Mouse (Mus musculus): ENCODE results near the gene Hs6st3. TPM values are rescaled to one million over a fixed set of nuclear protein-coding genes. Genes with fewer than 3 reads are reported as not detected.

Hs6st3 gene
- polyA plus RNA-seq, 1 experiment from 2014 or later = not detected

- Histone ChIP-seq H3K27ac (ENCODE audit: low read length) (no peak overlapping the region), H3K27me3 (ENCODE audit: control insufficient read depth, insufficient read depth, low read depth, low read length) (no peaks in the 10 kb centered on the region), H3K9me3 (replicated peaks; ENCODE audit: control insufficient read depth, low read length) (no peaks in the 10 kb centered on the region), H3K4me1 (ENCODE audit: control insufficient read depth, low read depth, low read length) (no peaks in the 10 kb centered on the region), H3K4me3 (ENCODE audit: low read depth, low read length) (no peak overlapping the region), H3K4me2 (ENCODE audit: low read depth, low read length) (no peak overlapping the region), H3K9ac (ENCODE audit: low read depth, low read length) (no peak overlapping the region), H3K36me3 (ENCODE audit: control insufficient read depth, insufficient read depth) (no peaks in the 10 kb centered on the region)
- 68% methylated on average over 4 of the region's 4 CpGs for WGBS (ENCODE audit: insufficient replicate concordance)
- no peak for ATAC-seq (ENCODE audit: low read depth)
These were observed 735.5 kb downstream of the Hs6st3 start for GRCm38 (mm10) chr14:119873617-119874016.

- no peak for ATAC-seq (ENCODE audit: low read depth)
- Histone ChIP-seq H3K4me1 (ENCODE audit: control insufficient read depth, low read depth, low read length) (no peaks in the 10 kb centered on the region), H3K27me3 (ENCODE audit: control insufficient read depth, insufficient read depth, low read depth, low read length) (no peaks in the 10 kb centered on the region), H3K36me3 (ENCODE audit: control insufficient read depth, insufficient read depth) (no peaks in the 10 kb centered on the region), H3K9me3 (replicated peaks; ENCODE audit: control insufficient read depth, low read length) (no peaks in the 10 kb centered on the region), H3K4me3 (ENCODE audit: low read depth, low read length) (no peak overlapping the region), H3K9ac (ENCODE audit: low read depth, low read length) (no peak overlapping the region), H3K27ac (ENCODE audit: low read length) (no peak overlapping the region), H3K4me2 (ENCODE audit: low read depth, low read length) (no peak overlapping the region)
- WGBS (ENCODE audit: insufficient replicate concordance) = 66% methylated on average over 8 of the region's 8 CpGs
These were observed 754.8 kb downstream of the Hs6st3 start for GRCm38 (mm10) chr14:119892922-119893321.

- 78% methylated on average over 8 of the region's 8 CpGs for WGBS (ENCODE audit: insufficient replicate concordance)
- no peaks in the 10 kb centered on the region for H3K36me3 ChIP-seq (ENCODE audit: control insufficient read depth, insufficient read depth)
- no peaks in the 10 kb centered on the region for H3K9me3 ChIP-seq (replicated peaks; ENCODE audit: control insufficient read depth, low read length)
- H3K9ac ChIP-seq (ENCODE audit: low read depth, low read length) = no peak overlapping the region
- ATAC-seq (ENCODE audit: low read depth) = no peak
- H3K27me3 ChIP-seq (ENCODE audit: control insufficient read depth, insufficient read depth, low read depth, low read length) = no peaks in the 10 kb centered on the region
- H3K4me3 ChIP-seq (ENCODE audit: low read depth, low read length) = no peak overlapping the region
- no peak overlapping the region for H3K27ac ChIP-seq (ENCODE audit: low read length)
- no peak overlapping the region for H3K4me2 ChIP-seq (ENCODE audit: low read depth, low read length)
- no peaks in the 10 kb centered on the region for H3K4me1 ChIP-seq (ENCODE audit: control insufficient read depth, low read depth, low read length)
These were observed 757.0 kb downstream of the Hs6st3 start for GRCm38 (mm10) chr14:119895097-119895496.

DNA sequence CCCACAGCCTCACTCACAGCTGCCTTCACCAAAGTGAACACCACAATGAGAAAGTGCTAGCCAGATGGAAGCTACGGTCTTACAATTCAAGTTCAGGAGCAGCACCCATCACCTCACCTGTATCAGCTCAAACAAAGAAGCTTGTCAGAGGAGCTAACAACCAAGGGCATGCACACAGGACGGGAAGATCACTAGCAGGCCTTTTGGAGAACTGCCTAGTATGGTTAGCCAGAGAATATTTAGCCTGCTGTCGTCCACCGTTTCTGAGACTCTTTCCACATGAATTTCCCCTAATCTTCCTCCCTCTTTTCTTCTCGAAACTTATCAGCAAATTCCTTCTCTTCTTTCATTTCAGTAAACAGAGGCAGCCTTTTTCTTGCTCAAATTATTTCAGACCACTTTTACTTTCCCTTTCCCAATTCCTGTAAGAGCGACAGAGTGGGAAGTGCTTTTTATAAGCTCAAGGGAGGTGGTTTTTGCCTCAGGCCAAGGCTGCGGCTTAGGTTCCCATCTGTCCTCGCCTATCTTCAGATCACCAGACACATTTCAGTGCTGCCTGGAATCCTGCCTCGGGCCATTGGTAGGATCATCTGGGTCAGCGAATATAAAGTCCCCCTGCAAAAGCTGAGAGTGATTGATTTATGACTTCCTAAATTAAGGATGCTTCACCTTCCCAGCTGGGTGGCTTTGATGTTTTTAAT lies 757.8 kb downstream of the Hs6st3 start:
- Histone ChIP-seq H3K27ac (ENCODE audit: low read length) (no peak overlapping the region), H3K9me3 (replicated peaks; ENCODE audit: control insufficient read depth, low read length) (no peaks in the 10 kb centered on the region), H3K27me3 (ENCODE audit: control insufficient read depth, insufficient read depth, low read depth, low read length) (no peaks in the 10 kb centered on the region), H3K4me1 (ENCODE audit: control insufficient read depth, low read depth, low read length) (no peaks in the 10 kb centered on the region), H3K9ac (ENCODE audit: low read depth, low read length) (no peak overlapping the region), H3K4me3 (ENCODE audit: low read depth, low read length) (no peak overlapping the region), H3K4me2 (ENCODE audit: low read depth, low read length) (no peak overlapping the region), H3K36me3 (ENCODE audit: control insufficient read depth, insufficient read depth) (no peaks in the 10 kb centered on the region)
- ATAC-seq (ENCODE audit: low read depth) = no peak
- WGBS (ENCODE audit: insufficient replicate concordance) = 33% methylated on average over 10 of the region's 10 CpGs

- Histone ChIP-seq H3K4me3 (ENCODE audit: low read depth, low read length) (no peak overlapping the region), H3K9ac (ENCODE audit: low read depth, low read length) (no peak overlapping the region), H3K9me3 (replicated peaks; ENCODE audit: control insufficient read depth, low read length) (no peaks in the 10 kb centered on the region), H3K27me3 (ENCODE audit: control insufficient read depth, insufficient read depth, low read depth, low read length) (no peaks in the 10 kb centered on the region), H3K4me2 (ENCODE audit: low read depth, low read length) (no peak overlapping the region), H3K4me1 (ENCODE audit: control insufficient read depth, low read depth, low read length) (no peaks in the 10 kb centered on the region), H3K27ac (ENCODE audit: low read length) (no peak overlapping the region), H3K36me3 (ENCODE audit: control insufficient read depth, insufficient read depth) (no peaks in the 10 kb centered on the region)
- ATAC-seq (ENCODE audit: low read depth) = no peak
These were observed 764.3 kb downstream of the Hs6st3 start for GRCm38 (mm10) chr14:119902486-119902885.

- H3K9ac ChIP-seq (ENCODE audit: low read depth, low read length) = no peak overlapping the region
- H3K9me3 ChIP-seq (replicated peaks; ENCODE audit: control insufficient read depth, low read length) = no peaks in the 10 kb centered on the region
- no peaks in the 10 kb centered on the region for H3K36me3 ChIP-seq (ENCODE audit: control insufficient read depth, insufficient read depth)
- no peak overlapping the region for H3K4me2 ChIP-seq (ENCODE audit: low read depth, low read length)
- ATAC-seq (ENCODE audit: low read depth) = no peak
- no peak overlapping the region for H3K27ac ChIP-seq (ENCODE audit: low read length)
- no peaks in the 10 kb centered on the region for H3K27me3 ChIP-seq (ENCODE audit: control insufficient read depth, insufficient read depth, low read depth, low read length)
- 62% methylated on average over 13 of the region's 13 CpGs for WGBS (ENCODE audit: insufficient replicate concordance)
- no peaks in the 10 kb centered on the region for H3K4me1 ChIP-seq (ENCODE audit: control insufficient read depth, low read depth, low read length)
- H3K4me3 ChIP-seq (ENCODE audit: low read depth, low read length) = no peak overlapping the region
These were observed 770.0 kb downstream of the Hs6st3 start for GRCm38 (mm10) chr14:119908032-119908675.

- 48% methylated on average over 6 of the region's 6 CpGs for WGBS (ENCODE audit: insufficient replicate concordance)
- Histone ChIP-seq H3K4me1 (ENCODE audit: control insufficient read depth, low read depth, low read length) (no peaks in the 10 kb centered on the region), H3K4me3 (ENCODE audit: low read depth, low read length) (no peak overlapping the region), H3K9me3 (replicated peaks; ENCODE audit: control insufficient read depth, low read length) (no peaks in the 10 kb centered on the region), H3K36me3 (ENCODE audit: control insufficient read depth, insufficient read depth) (no peaks in the 10 kb centered on the region), H3K27ac (ENCODE audit: low read length) (no peak overlapping the region), H3K4me2 (ENCODE audit: low read depth, low read length) (no peak overlapping the region), H3K27me3 (ENCODE audit: control insufficient read depth, insufficient read depth, low read depth, low read length) (no peaks in the 10 kb centered on the region), H3K9ac (ENCODE audit: low read depth, low read length) (no peak overlapping the region)
- no peak for ATAC-seq (ENCODE audit: low read depth)
These were observed 776.4 kb downstream of the Hs6st3 start for GRCm38 (mm10) chr14:119914508-119914907.

DNA sequence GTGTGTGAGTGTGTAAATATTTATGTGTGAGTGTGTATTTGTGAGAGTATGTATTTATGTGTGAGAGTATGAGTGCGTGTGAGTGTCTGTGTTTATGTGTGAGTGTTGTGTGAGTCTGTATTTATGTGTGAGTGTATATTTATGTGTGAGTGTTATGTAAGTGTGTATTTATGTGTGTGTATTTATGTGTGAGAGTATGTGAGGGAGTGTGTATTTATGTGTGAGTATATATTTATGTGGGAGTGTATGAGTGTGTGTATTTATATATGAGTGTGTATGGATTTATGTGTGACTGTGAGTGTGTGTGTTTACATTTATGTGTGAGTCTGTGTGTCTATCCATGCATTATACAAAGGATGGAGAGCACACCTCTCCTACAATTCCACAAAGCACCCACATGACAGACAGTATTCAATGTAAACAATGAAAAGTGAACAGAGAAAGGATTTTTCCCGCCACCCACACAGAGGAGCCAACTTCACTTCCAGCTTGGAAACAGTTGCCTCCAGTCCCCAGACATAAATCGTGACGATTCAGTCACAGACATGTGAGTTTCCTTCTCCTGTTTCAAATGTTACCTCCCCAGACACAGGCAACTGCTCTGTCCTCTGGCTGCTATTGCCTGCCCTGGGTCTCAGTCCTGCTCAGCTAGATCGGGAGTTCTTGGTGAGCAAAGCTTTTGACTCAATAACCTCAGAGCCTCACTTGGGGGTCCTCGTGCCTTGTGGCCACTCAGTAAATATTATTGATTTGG lies 780.3 kb downstream of the Hs6st3 start:
- H3K9ac ChIP-seq (ENCODE audit: low read depth, low read length) = no peak overlapping the region
- no peak for ATAC-seq (ENCODE audit: low read depth)
- WGBS (ENCODE audit: insufficient replicate concordance) = 43% methylated on average over 6 of the region's 6 CpGs

GRCm38 (mm10) chr14:119919177-119919576 lies 781.0 kb downstream of the Hs6st3 start:
- Histone ChIP-seq H3K27me3 (ENCODE audit: control insufficient read depth, insufficient read depth, low read depth, low read length) (no peaks in the 10 kb centered on the region), H3K4me3 (ENCODE audit: low read depth, low read length) (no peak overlapping the region), H3K4me2 (ENCODE audit: low read depth, low read length) (no peak overlapping the region), H3K9ac (ENCODE audit: low read depth, low read length) (no peak overlapping the region), H3K36me3 (ENCODE audit: control insufficient read depth, insufficient read depth) (no peaks in the 10 kb centered on the region), H3K9me3 (replicated peaks; ENCODE audit: control insufficient read depth, low read length) (no peaks in the 10 kb centered on the region), H3K27ac (ENCODE audit: low read length) (no peak overlapping the region), H3K4me1 (ENCODE audit: control insufficient read depth, low read depth, low read length) (no peaks in the 10 kb centered on the region)
- ATAC-seq (ENCODE audit: low read depth) = no peak
- WGBS (ENCODE audit: insufficient replicate concordance) = 68% methylated on average over 1 of the region's 1 CpGs

More for the DNA sequence above, 780.3 kb downstream of the Hs6st3 start:
- Histone ChIP-seq H3K36me3 (ENCODE audit: control insufficient read depth, insufficient read depth) (no peaks in the 10 kb centered on the region), H3K27ac (ENCODE audit: low read length) (no peak overlapping the region), H3K27me3 (ENCODE audit: control insufficient read depth, insufficient read depth, low read depth, low read length) (no peaks in the 10 kb centered on the region), H3K4me1 (ENCODE audit: control insufficient read depth, low read depth, low read length) (no peaks in the 10 kb centered on the region), H3K9me3 (replicated peaks; ENCODE audit: control insufficient read depth, low read length) (no peaks in the 10 kb centered on the region), H3K4me3 (ENCODE audit: low read depth, low read length) (no peak overlapping the region), H3K4me2 (ENCODE audit: low read depth, low read length) (no peak overlapping the region)
